Mouse (Mus musculus) liver, embryonic 14.5 days (tissue): Measurements from ENCODE around the gene Lta. TPM values are rescaled to one million over a fixed set of nuclear protein-coding genes. Genes with fewer than 3 reads are reported as not detected.

ENCODE experiments used
- ATAC-seq: fragments of 200-750 bp; cut with Nextera tagmentation; 2 replicates; pipeline ENCODE4 v1.8.0; 2017; ENCODE audit warnings: moderate number of reproducible peaks, mild to moderate bottlenecking, moderate library complexity; ENCODE audit not compliant: insufficient read depth
- DNase-seq, 3 experiments: peaks; one replicate each; pipeline ENCODE4 v3.0.0-alpha.2; 2012 to 2013; ENCODE audit warnings: low read depth in 3 of 3, low spot score in 3 of 3
- H3K27ac ChIP-seq: fragments of 300-500 bp; sonication (generic); 2 replicates; pipeline ENCODE4 v1.5.1; 2014; ENCODE audit warnings: moderate library complexity, mild to moderate bottlenecking, control low read depth, inconsistent platforms
- H3K27me3 ChIP-seq: fragments of 300-500 bp; sonication (generic); 2 replicates; pipeline ENCODE4 v1.6.1; 2014; ENCODE audit warnings: mild to moderate bottlenecking, low read length, moderate library complexity; ENCODE audit not compliant: control insufficient read depth, insufficient read depth
- H3K36me3 ChIP-seq: fragments of 300-500 bp; sonication (generic); replicated peaks from 2 replicates; pipeline ENCODE4 v1.6.1; 2014; ENCODE audit warnings: low read depth; ENCODE audit not compliant: control insufficient read depth, insufficient read depth
- H3K4me1 ChIP-seq, 2 experiments: fragments of 200-500 bp in 1 of 2; fragments of 300-500 bp in 1 of 2; sonication (generic) in 1 of 2; replicated peaks; 2 replicates each; pipeline ENCODE4 v1.6.1; 2012 to 2014; ENCODE audit warnings: antibody characterized with exemption in 1 of 2, inconsistent platforms in 1 of 2, low read length in 1 of 2; ENCODE audit not compliant: control insufficient read depth in 2 of 2, insufficient read depth in 2 of 2
- H3K4me2 ChIP-seq: fragments of 300-500 bp; sonication (generic); 2 replicates; pipeline ENCODE4 v1.6.1; 2014; ENCODE audit warnings: low read depth, mild to moderate bottlenecking, control low read depth, moderate library complexity
- H3K4me3 ChIP-seq, 2 experiments: fragments of 200-500 bp in 1 of 2; fragments of 300-500 bp in 1 of 2; sonication (generic) in 1 of 2; 2 replicates each; pipeline ENCODE4 v1.5.1; 2012 to 2014; ENCODE audit warnings: low read depth in 2 of 2, low read length in 2 of 2, mild to moderate bottlenecking in 2 of 2, control low read depth in 1 of 2, inconsistent platforms in 1 of 2, moderate library complexity in 1 of 2; ENCODE audit not compliant: insufficient read depth in 1 of 2
- H3K9ac ChIP-seq: fragments of 300-500 bp; sonication (generic); replicated peaks from 2 replicates; pipeline ENCODE4 v1.6.1; 2014; ENCODE audit warnings: mild to moderate bottlenecking, control low read depth, moderate library complexity
- H3K9me3 ChIP-seq: fragments of 300-500 bp; sonication (generic); 2 replicates; pipeline ENCODE4 v1.6.1; 2016; ENCODE audit warnings: low read length, mixed read lengths; ENCODE audit not compliant: control insufficient read depth
- CTCF ChIP-seq: IDR thresholded peaks from 2 replicates; pipeline ENCODE4 v1.5.1; 2016; ENCODE audit warnings: antibody characterized with exemption, low read depth, control low read depth
- EP300 ChIP-seq: IDR thresholded peaks from 2 replicates; pipeline ENCODE4 v1.6.1; 2016; ENCODE audit warnings: antibody characterized with exemption, low read depth
- WGBS: fragments of 180-500 bp; shearing (Covaris S2); extraction: QIAGEN DNeasy Blood & Tissue Kit; methylation state at CpG from one replicate; pipeline ENCODE4 v1.1.7; 2014; ENCODE audit not compliant: insufficient replicate concordance; 5-methylcytosine and 5-hydroxymethylcytosine counted together
- polyA plus RNA-seq, 2 experiments: library from polyadenylated mRNA; depleted of rRNA in 1 of 2; stranded (reverse) in 1 of 2; unstranded in 1 of 2; fragments of >200 nt; fragmentation: Nextera tagmentation in 1 of 2; extraction: Ambion mirVana in 1 of 2; gene quantifications; 2 replicates each; pipeline versions ENCODE4 v1.2.1 to v1.2.3; 2012 to 2014

Lta gene
- polyA plus RNA-seq, 2 experiments = 0.07 TPM; not detected in 1

DNA sequence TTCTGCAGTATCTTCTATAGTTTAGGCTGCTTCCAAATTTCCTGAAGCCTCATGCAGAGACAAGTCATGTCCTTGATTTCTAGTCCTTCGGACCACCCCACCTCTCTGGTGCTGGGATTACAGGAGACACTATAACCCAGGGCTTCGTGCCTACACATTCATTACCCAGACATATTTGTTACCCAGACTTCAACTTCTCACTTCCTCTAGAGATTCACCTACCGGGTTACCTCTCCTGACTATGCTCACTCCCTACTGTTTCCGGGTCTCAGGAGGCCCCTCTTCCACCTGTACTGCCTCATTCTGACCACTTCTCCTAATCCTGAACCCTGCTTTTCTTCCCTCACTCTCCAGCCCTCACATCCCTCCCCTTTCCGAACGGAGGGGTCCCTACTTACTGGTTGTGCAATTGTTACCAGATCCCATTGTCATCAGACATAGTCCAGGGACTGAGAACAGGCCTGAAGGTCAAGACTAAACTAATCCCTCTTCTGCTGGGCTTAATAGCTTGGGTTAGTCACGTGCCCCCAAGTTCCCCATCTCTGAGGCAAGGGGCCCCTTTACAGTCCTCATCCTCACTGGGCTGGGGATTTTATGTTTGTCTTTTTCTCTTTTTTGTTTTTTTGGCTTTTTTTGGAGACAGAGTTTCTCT lies 17.1 kb downstream of the Lta start, which contains the start of gene Lst1:
TSS of gene Lst1 (minus strand) at position 481 of the 652 bp plus-strand sequence.
- no peaks in the 10 kb centered on the region for H3K27me3 ChIP-seq
- WGBS = 34% methylated on average over 7 of the region's 7 CpGs
- no peak for DNase-seq
- no peak for ATAC-seq
- H3K4me3 ChIP-seq = 0 out of 4 replicates have a peak within 1 kb of the TSS, but pooled peaks have one; percentile 2 to 41
- TF ChIP-seq CTCF (no peak), EP300 (no peak)
- H3K4me2 ChIP-seq = peak within 1 kb of the TSS; percentile 15; the same call in 1 of the 2 replicates
- H3K9ac ChIP-seq = no peak within 1 kb of the TSS
- no peak within 1 kb of the TSS for H3K27ac ChIP-seq
- no peaks in the 10 kb centered on the region for H3K9me3 ChIP-seq
- H3K4me1 ChIP-seq = peaks cover 3 to 11% of the 10 kb centered on the region in 2 experiments; a peak in 3 of 4 replicates
- H3K36me3 ChIP-seq = no peaks in the 10 kb centered on the region

DNA sequence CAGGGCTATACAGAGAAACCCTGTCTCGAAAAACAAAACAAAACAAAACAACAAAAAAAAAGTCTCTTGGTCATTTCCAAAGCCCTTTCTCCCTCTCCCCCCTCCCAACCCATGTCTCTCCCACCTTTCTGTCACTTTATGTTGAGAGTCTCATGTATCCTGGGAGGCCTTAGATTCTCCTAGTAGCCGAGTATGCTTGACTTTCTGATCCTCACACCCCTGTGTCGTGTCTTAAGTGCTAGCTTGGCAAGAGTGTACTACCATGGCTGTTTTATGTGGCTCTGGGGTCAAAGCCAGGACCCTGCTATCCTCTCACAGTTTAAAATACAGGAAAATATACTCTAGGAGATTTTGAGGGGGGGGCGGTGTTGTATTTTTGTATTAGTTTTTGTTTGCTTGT lies 17.8 kb downstream of the Lta start:
- Histone ChIP-seq H3K27ac (no peak overlapping the region), H3K4me1 (peaks cover 3 to 11% of the 10 kb centered on the region in 2 experiments; a peak in 3 of 4 replicates), H3K36me3 (no peaks in the 10 kb centered on the region), H3K27me3 (no peaks in the 10 kb centered on the region), H3K9me3 (no peaks in the 10 kb centered on the region), H3K4me2 (peak overlapping the region; percentile 15; the same call in 1 of the 2 replicates), H3K4me3 (no peak overlapping the region), H3K9ac (no peak overlapping the region)
- TF ChIP-seq CTCF = no peak
- TF ChIP-seq EP300 = no peak
- ATAC-seq (no peak), DNase-seq (no peak)
- WGBS = 59% methylated on average over 4 of the region's 4 CpGs

DNA sequence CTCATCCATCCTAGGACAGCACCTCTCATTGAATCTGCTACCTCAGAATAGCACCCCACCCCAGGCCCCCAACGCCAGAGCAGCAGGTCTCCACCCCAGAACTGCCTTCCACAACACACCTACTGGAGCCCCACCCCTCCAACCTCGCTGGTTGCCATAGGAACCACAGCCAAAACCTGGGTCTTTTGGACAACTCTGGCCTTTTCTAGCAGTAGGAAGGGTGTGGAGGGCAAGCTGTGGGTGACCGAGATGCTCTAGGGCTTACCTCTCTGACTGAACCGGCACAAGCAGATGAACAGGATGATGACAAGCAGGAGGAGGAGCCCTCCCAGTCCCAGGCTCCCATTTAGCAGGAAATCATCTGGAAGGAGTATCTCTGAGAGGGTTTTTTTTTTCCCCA lies 18.5 kb downstream of the Lta start:
- Histone ChIP-seq H3K27ac (no peak overlapping the region), H3K4me2 (peak overlapping the region; percentile 64), H3K4me1 (peaks cover 3 to 10% of the 10 kb centered on the region in 2 experiments; a peak in 3 of 4 replicates), H3K27me3 (no peaks in the 10 kb centered on the region), H3K9me3 (no peaks in the 10 kb centered on the region), H3K36me3 (no peaks in the 10 kb centered on the region), H3K4me3 (peak overlapping the region; percentile 5 to 53; a peak in 3 of 4 replicates), H3K9ac (no peak overlapping the region)
- ATAC-seq (0 out of 2 replicates have a peak, but pooled peaks have one; percentile 12), DNase-seq (no peak)
- WGBS = 2% methylated on average over 4 of the region's 4 CpGs
- TF ChIP-seq CTCF = no peak

DNA sequence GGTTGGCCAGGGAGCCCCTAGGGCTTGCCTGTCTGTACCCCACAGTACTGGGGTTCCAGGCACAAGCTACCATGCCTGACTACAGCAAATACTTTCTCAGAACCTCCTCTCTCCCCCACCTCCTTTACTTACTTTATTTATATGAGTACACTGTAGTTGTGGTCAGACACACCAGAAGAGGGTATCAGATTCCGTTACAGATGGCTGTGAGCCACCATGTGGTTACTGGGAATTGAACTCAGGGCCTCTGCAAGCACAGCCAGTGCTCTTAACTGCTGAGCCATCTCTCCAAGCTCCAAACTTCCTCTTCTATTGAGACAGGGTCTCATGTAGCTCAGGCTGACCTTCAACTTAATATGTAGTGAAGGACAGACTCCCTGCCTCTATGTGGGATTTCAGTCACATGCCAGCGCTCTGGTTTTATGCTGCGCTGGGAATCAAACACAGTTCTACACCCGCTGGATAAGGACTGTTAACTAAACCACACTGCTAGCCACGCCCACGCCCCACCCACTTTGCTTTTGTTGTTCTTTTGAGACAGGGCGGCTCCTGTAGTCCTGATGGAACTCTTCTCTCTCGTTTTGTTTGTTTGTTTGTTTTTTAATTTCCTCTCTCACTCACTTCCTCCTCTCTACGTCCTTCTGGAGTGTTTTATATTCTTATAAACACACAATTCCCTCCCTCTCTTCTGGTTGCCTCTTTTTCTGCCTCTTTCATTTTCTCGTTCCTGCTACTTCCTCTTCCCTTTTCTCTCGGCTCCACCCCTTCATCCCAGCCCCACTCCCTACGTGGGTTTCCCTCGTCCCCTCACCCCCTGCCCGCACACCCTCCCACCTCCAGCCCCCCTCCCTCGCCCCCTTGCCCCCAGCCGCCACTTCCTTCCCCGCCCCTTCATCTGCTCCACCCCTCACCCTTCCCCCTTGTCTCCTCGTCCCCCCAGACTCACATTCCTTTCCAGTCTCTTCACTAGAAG lies 19.2 kb downstream of the Lta start:
- H3K27ac ChIP-seq = no peak overlapping the region
- peak overlapping the region; percentile 64 for H3K4me2 ChIP-seq
- TF ChIP-seq EP300 (no peak), CTCF (no peak)
- WGBS = under 1% methylated on average over 18 of the region's 18 CpGs
- ATAC-seq (peak; percentile 54; the same call in 1 of the 2 replicates), DNase-seq (peak in 2 of 3 experiments; percentile 45 to 68)
- H3K9me3 ChIP-seq = no peaks in the 10 kb centered on the region
- peak overlapping the region; percentile 38 for H3K9ac ChIP-seq
- H3K4me1 ChIP-seq = peaks cover 3 to 9% of the 10 kb centered on the region in 2 experiments; a peak in 3 of 4 replicates
- no peaks in the 10 kb centered on the region for H3K36me3 ChIP-seq
- peak overlapping the region; percentile 50 to 53 for H3K4me3 ChIP-seq
- H3K27me3 ChIP-seq = no peaks in the 10 kb centered on the region

DNA sequence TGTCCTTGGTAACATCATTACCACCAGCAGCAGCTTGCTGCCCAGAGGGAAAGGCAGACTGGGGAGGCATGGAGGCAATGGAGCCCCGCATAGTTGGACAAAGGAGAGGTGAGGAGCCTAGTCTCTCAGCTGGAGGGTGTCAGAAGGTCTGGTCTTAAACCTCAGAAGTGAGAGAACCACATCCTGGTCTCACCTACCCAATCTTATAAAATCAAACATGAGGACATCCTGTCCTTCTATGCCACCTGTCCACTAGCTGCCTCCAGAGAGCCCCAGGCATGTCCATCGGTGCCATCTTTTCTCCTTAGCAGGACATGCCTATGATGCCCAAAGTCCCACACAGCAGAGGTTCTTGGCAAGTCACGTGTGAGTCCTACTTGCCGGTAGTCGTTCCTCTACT lies 25.1 kb downstream of the Lta start:
- no peaks in the 10 kb centered on the region for H3K9me3 ChIP-seq
- ATAC-seq (no peak), DNase-seq (no peak)
- no peaks in the 10 kb centered on the region for H3K36me3 ChIP-seq
- no peak overlapping the region for H3K9ac ChIP-seq
- peaks cover 0 to 4% of the 10 kb centered on the region in 2 experiments; a peak in 1 of 4 replicates for H3K4me1 ChIP-seq
- H3K4me3 ChIP-seq = no peak overlapping the region
- H3K27ac ChIP-seq = no peak overlapping the region
- TF ChIP-seq EP300 (no peak), CTCF (no peak)
- 63% methylated on average over 5 of the region's 5 CpGs for WGBS
- H3K4me2 ChIP-seq = no peak overlapping the region
- no peaks in the 10 kb centered on the region for H3K27me3 ChIP-seq
